Comparison of ENCODE assay signal across 9 mouse cellular contexts in genomic region chr1:133187948-133188680, GRCm38 (mm10). TPM values are rescaled to one million over a fixed set of nuclear protein-coding genes. Genes with fewer than 3 reads are reported as not detected.
DNase-seq lines count a peak whose midpoint lies in the region; ATAC-seq and TF ChIP-seq lines count a peak whose summit lies in the region.
"Had no signal": no experiment of that assay in that cellular context is flagged by ENCODE, and none has a peak within 500 bp of the region (broad histone marks: within the 10 kb centered on the region; RNA-seq: fewer than 3 reads in every experiment).

No protein-coding gene starts in this region.

- H3K36me3 ChIP-seq in lung, embryonic 14.5 days (ENCODE audit: insufficient read depth), result no peaks in the 10 kb centered on the region
- no peaks in the 10 kb centered on the region for H3K36me3 ChIP-seq in lung, postnatal 0 days (ENCODE audit: insufficient read depth, low read length)
- H3K36me3 ChIP-seq in embryonic facial prominence, embryonic 10.5 days (replicated peaks), result peaks cover 3% of the 10 kb centered on the region; the same call in 1 of the 2 replicates
- no peaks in the 10 kb centered on the region for H3K36me3 ChIP-seq in hindbrain, embryonic 14.5 days (replicated peaks; ENCODE audit: control insufficient read depth, insufficient read depth)
- H3K36me3 ChIP-seq in neural tube, embryonic 14.5 days (ENCODE audit: control insufficient read depth, insufficient read depth, low read length), result no peaks in the 10 kb centered on the region

- H3K9me3 ChIP-seq in lung, embryonic 14.5 days (ENCODE audit: low read depth, low read length), result no peaks in the 10 kb centered on the region
- H3K9me3 ChIP-seq in lung, postnatal 0 days (ENCODE audit: low read length), result no peaks in the 10 kb centered on the region
- peaks cover 4% of the 10 kb centered on the region; the same call in 1 of the 2 replicates for H3K9me3 ChIP-seq in embryonic facial prominence, embryonic 10.5 days
- H3K9me3 ChIP-seq in hindbrain, embryonic 14.5 days (ENCODE audit: control insufficient read depth, low read length), result no peaks in the 10 kb centered on the region
- H3K9me3 ChIP-seq in neural tube, embryonic 14.5 days (ENCODE audit: control insufficient read depth, low read length), result no peaks in the 10 kb centered on the region

- no peaks in the 10 kb centered on the region; the same call in 1 of the 2 replicates for H3K4me1 ChIP-seq in lung, embryonic 14.5 days (ENCODE audit: insufficient read depth)
- H3K4me1 ChIP-seq in lung, postnatal 0 days (ENCODE audit: insufficient read depth, low read depth, low read length), result no peaks in the 10 kb centered on the region
- peaks cover 28% of the 10 kb centered on the region for H3K4me1 ChIP-seq in embryonic facial prominence, embryonic 10.5 days
- H3K4me1 ChIP-seq in hindbrain, embryonic 14.5 days (replicated peaks; ENCODE audit: control insufficient read depth, insufficient read depth, low read length), result peaks cover 32% of the 10 kb centered on the region
- H3K4me1 ChIP-seq in neural tube, embryonic 14.5 days (ENCODE audit: control insufficient read depth, insufficient read depth, low read length), result peaks cover 20% of the 10 kb centered on the region

- peaks cover 4% of the 10 kb centered on the region for H3K27me3 ChIP-seq in lung, embryonic 14.5 days (ENCODE audit: insufficient read depth, low read length)
- H3K27me3 ChIP-seq in lung, postnatal 0 days (replicated peaks; ENCODE audit: insufficient read depth, low read length), result no peaks in the 10 kb centered on the region
- H3K27me3 ChIP-seq in embryonic facial prominence, embryonic 10.5 days (replicated peaks; ENCODE audit: low read depth, poor library complexity, severe bottlenecking), result peaks cover 24% of the 10 kb centered on the region
- H3K27me3 ChIP-seq in hindbrain, embryonic 14.5 days (ENCODE audit: control insufficient read depth, insufficient read depth, low read length), result no peaks in the 10 kb centered on the region
- no peaks in the 10 kb centered on the region for H3K27me3 ChIP-seq in neural tube, embryonic 14.5 days (ENCODE audit: control insufficient read depth, insufficient read depth, low read length)

- DNase-seq in lung, embryonic 14.5 days, result peak; percentile 52
- DNase-seq in lung, postnatal 0 days (ENCODE audit: low spot score), result no peak
- peak; percentile 80 for DNase-seq in embryonic facial prominence, embryonic 10.5 days (ENCODE audit: low spot score)
- peak; percentile 83 for DNase-seq in hindbrain, embryonic 14.5 days (ENCODE audit: low spot score)
- DNase-seq in layer of hippocampus, postnatal 14 days (ENCODE audit: low spot score in 2 of 2), result no peak
- no peak for DNase-seq in c-Kit-positive CD71-positive TER-119-positive erythroid progenitor cells, embryonic 14.5 days (ENCODE audit: low spot score)
- no peak for DNase-seq in layer of hippocampus, adult 11-12 months (ENCODE audit: low spot score)
- DNase-seq: thymus, postnatal 36 days had no signal

- TF ChIP-seq CTCF in lung, embryonic 14.5 days (IDR thresholded peaks at IDR 0.05; ENCODE audit: low read depth), result no peak
- no peak for TF ChIP-seq CTCF in lung, postnatal 0 days (IDR thresholded peaks at IDR 0.05)

- ATAC-seq in lung, embryonic 14.5 days (ENCODE audit: insufficient read depth), result peak; percentile 66; the same call in 1 of the 2 replicates
- no peak for ATAC-seq in lung, postnatal 0 days
- ATAC-seq in hindbrain, embryonic 14.5 days (ENCODE audit: low FRiP score), result peak; percentile 87
- peak; percentile 81 for ATAC-seq in neural tube, embryonic 14.5 days (ENCODE audit: low read depth)

- H3K4me2 ChIP-seq in lung, embryonic 14.5 days, result no peak overlapping the region
- H3K4me2 ChIP-seq in lung, postnatal 0 days (replicated peaks; ENCODE audit: low read depth, low read length), result no peak overlapping the region
- H3K4me2 ChIP-seq in hindbrain, embryonic 14.5 days (replicated peaks), result peak overlapping the region; percentile 30
- peak overlapping the region; percentile 27; the same call in 1 of the 2 replicates for H3K4me2 ChIP-seq in neural tube, embryonic 14.5 days (ENCODE audit: low read depth, low read length)

- 22% methylated on average over 4 of the region's 4 CpGs for WGBS in lung, embryonic 14.5 days
- 25% methylated on average over 4 of the region's 4 CpGs for WGBS in lung, postnatal 0 days
- WGBS in embryonic facial prominence, embryonic 10.5 days, result 9% methylated on average over 4 of the region's 4 CpGs
- WGBS in hindbrain, embryonic 14.5 days, result 3% methylated on average over 4 of the region's 4 CpGs
- 8% methylated on average over 4 of the region's 4 CpGs for WGBS in neural tube, embryonic 14.5 days

- no peak overlapping the region for H3K27ac ChIP-seq in lung, embryonic 14.5 days (ENCODE audit: low read depth)
- no peak overlapping the region for H3K27ac ChIP-seq in lung, postnatal 0 days (ENCODE audit: low read length)
- peak overlapping the region; percentile 76 for H3K27ac ChIP-seq in embryonic facial prominence, embryonic 10.5 days (replicated peaks)
- H3K27ac ChIP-seq in hindbrain, embryonic 14.5 days, result peak overlapping the region; percentile 78
- H3K27ac ChIP-seq in neural tube, embryonic 14.5 days (ENCODE audit: low read depth, low read length), result peak overlapping the region; percentile 62

- no peak overlapping the region for H3K9ac ChIP-seq in lung, embryonic 14.5 days
- no peak overlapping the region for H3K9ac ChIP-seq in lung, postnatal 0 days (replicated peaks; ENCODE audit: low read depth)
- peak overlapping the region; percentile 24; the same call in 1 of the 2 replicates for H3K9ac ChIP-seq in hindbrain, embryonic 14.5 days
- H3K9ac ChIP-seq in neural tube, embryonic 14.5 days (replicated peaks; ENCODE audit: low read depth, low read length), result no peak overlapping the region

- H3K4me3 ChIP-seq in lung, embryonic 14.5 days (ENCODE audit: low read depth, low read length), result no peak overlapping the region
- no peak overlapping the region for H3K4me3 ChIP-seq in lung, postnatal 0 days (ENCODE audit: low read depth, low read length)
- H3K4me3 ChIP-seq in embryonic facial prominence, embryonic 10.5 days, result no peak overlapping the region
- no peak overlapping the region for H3K4me3 ChIP-seq in hindbrain, embryonic 14.5 days (replicated peaks; ENCODE audit: low read length)
- no peak overlapping the region for H3K4me3 ChIP-seq in neural tube, embryonic 14.5 days (ENCODE audit: low read depth, low read length)

- TF ChIP-seq EP300 in lung, postnatal 0 days (IDR thresholded peaks at IDR 0.05), result no peak

RNA-seq across cellular contexts. Expression of gene Plekha6, which starts 24.1 kb away (rescaled TPM):
- polyA plus RNA-seq in lung, embryonic 14.5 days (2014; fragmentation: Nextera tagmentation; extraction: Ambion mirVana), result 6.7 and 10.2 TPM in 2 replicates
- polyA plus RNA-seq in lung, postnatal 0 days (2015; fragmentation: Nextera tagmentation; extraction: Ambion mirVana), result 3.2 and 5.0 TPM in 2 replicates
- 3.4 and 3.7 TPM in 2 replicates for polyA plus RNA-seq in embryonic facial prominence, embryonic 10.5 days (2016; fragmentation: Nextera tagmentation; extraction: Ambion mirVana)
- 21.4 and 22.2 TPM in 2 replicates for polyA plus RNA-seq in hindbrain, embryonic 14.5 days (2014; fragmentation: Nextera tagmentation; extraction: Ambion mirVana)
- polyA plus RNA-seq in neural tube, embryonic 14.5 days (2014; fragmentation: Nextera tagmentation; extraction: Ambion mirVana), result 25.5 and 27.9 TPM in 2 replicates
- total RNA-seq in layer of hippocampus, postnatal 14 days (2021), result 10 to 100 TPM; 48.6 to 51.9 TPM

RNA-seq across cellular contexts. Expression of gene Ppp1r15b, which starts 57.2 kb away (rescaled TPM):
- 51.4 and 54.3 TPM in 2 replicates for polyA plus RNA-seq in lung, embryonic 14.5 days (2014; fragmentation: Nextera tagmentation; extraction: Ambion mirVana)
- 19.5 and 20.0 TPM in 2 replicates for polyA plus RNA-seq in lung, postnatal 0 days (2015; fragmentation: Nextera tagmentation; extraction: Ambion mirVana)
- polyA plus RNA-seq in embryonic facial prominence, embryonic 10.5 days (2016; fragmentation: Nextera tagmentation; extraction: Ambion mirVana), result 49.4 and 57.3 TPM in 2 replicates
- polyA plus RNA-seq in hindbrain, embryonic 14.5 days (2014; fragmentation: Nextera tagmentation; extraction: Ambion mirVana), result 29.6 and 36.0 TPM in 2 replicates
- 25.9 and 37.1 TPM in 2 replicates for polyA plus RNA-seq in neural tube, embryonic 14.5 days (2014; fragmentation: Nextera tagmentation; extraction: Ambion mirVana)
- 10 to 100 TPM; 45.3 to 45.9 TPM for total RNA-seq in layer of hippocampus, postnatal 14 days (2021)

Comparison
In these comparisons a context has a peak if more than half of its experiments do, and no peak if none do; other contexts are left out.
1. DNase-seq: peak in lung, embryonic 14.5 days (single experiment), embryonic facial prominence, embryonic 10.5 days (single experiment) and hindbrain, embryonic 14.5 days (single experiment); none in lung, postnatal 0 days (single experiment), layer of hippocampus, postnatal 14 days (0 of 2), c-Kit-positive CD71-positive TER-119-positive erythroid progenitor cells, embryonic 14.5 days (single experiment) and layer of hippocampus, adult 11-12 months (single experiment).
2. H3K27ac ChIP-seq: peak in embryonic facial prominence, embryonic 10.5 days (single experiment), hindbrain, embryonic 14.5 days (single experiment) and neural tube, embryonic 14.5 days (single experiment); none in lung, embryonic 14.5 days (single experiment) and lung, postnatal 0 days (single experiment).
3. H3K4me2 ChIP-seq: peak in hindbrain, embryonic 14.5 days (single experiment) and neural tube, embryonic 14.5 days (single experiment); none in lung, embryonic 14.5 days (single experiment) and lung, postnatal 0 days (single experiment).